ENCODE assay signal across 11 mouse cellular contexts in genomic region chr1:132200562-132201510, GRCm38 (mm10). TPM values are rescaled to one million over a fixed set of nuclear protein-coding genes. Genes with fewer than 3 reads are reported as not detected.
DNase-seq lines count a peak whose midpoint lies in the region; ATAC-seq lines count a peak whose summit lies in the region.
"Had no signal": no experiment of that assay in that cellular context is flagged by ENCODE, and none has a peak within 500 bp of the region (broad histone marks: within the 10 kb centered on the region; RNA-seq: fewer than 3 reads in every experiment).

No protein-coding gene starts in this region.

- DNase-seq in heart, postnatal 10 days, result no peak
- peak; percentile 89 for DNase-seq in brain, embryonic 18.5 days (ENCODE audit: low read depth, low spot score)
- DNase-seq in forebrain, embryonic 11.5 days (ENCODE audit: low spot score), result peak; percentile 91
- peak; percentile 83 to 85 for DNase-seq in left cerebral cortex, postnatal 10 days (ENCODE audit: extremely low spot score in 1 of 2, low spot score in 2 of 2)
- no peak for DNase-seq in thymus, postnatal 36 days
- no peak for DNase-seq in Muller cell, postnatal 12 days (ENCODE audit: inconsistent ontology term)

- H3K27ac ChIP-seq in heart, embryonic 13.5 days (replicated peaks), result no peak overlapping the region
- H3K27ac ChIP-seq in forebrain, embryonic 11.5 days (ENCODE audit: low read depth, low read length), result peak overlapping the region; percentile 74
- H3K27ac ChIP-seq in neural tube, embryonic 14.5 days (ENCODE audit: low read depth, low read length), result 0 out of 2 replicates have a peak overlapping the region, but pooled peaks have one; percentile 12

- H3K36me3 ChIP-seq in heart, embryonic 13.5 days, result no peaks in the 10 kb centered on the region
- no peaks in the 10 kb centered on the region for H3K36me3 ChIP-seq in forebrain, embryonic 11.5 days (ENCODE audit: control insufficient read depth, insufficient read depth, low read length)
- no peaks in the 10 kb centered on the region for H3K36me3 ChIP-seq in neural tube, embryonic 14.5 days (ENCODE audit: control insufficient read depth, insufficient read depth, low read length)

- H3K9me3 ChIP-seq in heart, embryonic 13.5 days, result no peaks in the 10 kb centered on the region
- H3K9me3 ChIP-seq in forebrain, embryonic 11.5 days (ENCODE audit: control insufficient read depth, low read length), result no peaks in the 10 kb centered on the region
- no peaks in the 10 kb centered on the region for H3K9me3 ChIP-seq in neural tube, embryonic 14.5 days (ENCODE audit: control insufficient read depth, low read length)

- H3K27me3 ChIP-seq in heart, embryonic 13.5 days (replicated peaks), result peaks cover 85% of the 10 kb centered on the region
- no peaks in the 10 kb centered on the region for H3K27me3 ChIP-seq in forebrain, embryonic 11.5 days (ENCODE audit: control insufficient read depth, insufficient read depth, low read length)
- no peaks in the 10 kb centered on the region for H3K27me3 ChIP-seq in neural tube, embryonic 14.5 days (ENCODE audit: control insufficient read depth, insufficient read depth, low read length)

- peaks cover 18% of the 10 kb centered on the region for H3K4me1 ChIP-seq in heart, embryonic 13.5 days
- H3K4me1 ChIP-seq in forebrain, embryonic 11.5 days (replicated peaks; ENCODE audit: control insufficient read depth, insufficient read depth, low read length), result peaks cover 56% of the 10 kb centered on the region
- peaks cover 38% of the 10 kb centered on the region for H3K4me1 ChIP-seq in neural tube, embryonic 14.5 days (ENCODE audit: control insufficient read depth, insufficient read depth, low read length)

- no peak overlapping the region for H3K4me3 ChIP-seq in heart, embryonic 13.5 days
- H3K4me3 ChIP-seq in forebrain, embryonic 11.5 days (ENCODE audit: low read depth, low read length), result peak overlapping the region; percentile 17; the same call in 1 of the 2 replicates
- H3K4me3 ChIP-seq in neural tube, embryonic 14.5 days (ENCODE audit: low read depth, low read length), result peak overlapping the region; percentile 16; the same call in 1 of the 2 replicates

- intact Hi-C loops in heart, postnatal 10 days (cut with DNase I), result no loop called here
- intact Hi-C loops in left cerebral cortex, postnatal 10 days (cut with DNase I), result loop anchor here (2.0 kb wide), 1 partner anchor 32 kb away; no protein-coding TSS in a partner anchor

- 32% methylated on average over 11 of the region's 11 CpGs for WGBS in heart, embryonic 13.5 days
- WGBS in forebrain, embryonic 11.5 days, result 3% methylated on average over 11 of the region's 11 CpGs
- WGBS in neural tube, embryonic 14.5 days, result 9% methylated on average over 11 of the region's 11 CpGs

- peak overlapping the region; percentile 57 for H3K4me2 ChIP-seq in heart, embryonic 13.5 days
- peak overlapping the region; percentile 32; the same call in 1 of the 2 replicates for H3K4me2 ChIP-seq in forebrain, embryonic 11.5 days (ENCODE audit: low read depth, low read length, severe bottlenecking)
- peak overlapping the region; percentile 26; the same call in 1 of the 2 replicates for H3K4me2 ChIP-seq in neural tube, embryonic 14.5 days (ENCODE audit: low read depth, low read length)

- 0 out of 2 replicates have a peak overlapping the region, but pooled peaks have one; percentile 10 for H3K9ac ChIP-seq in heart, embryonic 13.5 days
- peak overlapping the region; percentile 30; the same call in 1 of the 2 replicates for H3K9ac ChIP-seq in forebrain, embryonic 11.5 days (ENCODE audit: low read length)
- H3K9ac ChIP-seq in neural tube, embryonic 14.5 days (replicated peaks; ENCODE audit: low read depth, low read length), result peak overlapping the region; percentile 4; the same call in 1 of the 2 replicates

- ATAC-seq in heart, embryonic 13.5 days (ENCODE audit: extremely low read depth, insufficient number of reproducible peaks, low FRiP score, low TSS enrichment), result no peak
- peak; percentile 80 for ATAC-seq in forebrain, embryonic 11.5 days (replicated peaks; ENCODE audit: low FRiP score)
- peak; percentile 83 for ATAC-seq in neural tube, embryonic 14.5 days (ENCODE audit: low read depth)

RNA-seq across cellular contexts. Expression of gene AC124108.1, which starts 9.6 kb away (rescaled TPM):
- polyA plus RNA-seq in heart, embryonic 13.5 days (2015; fragmentation: Nextera tagmentation; extraction: Ambion mirVana), result 0.05 TPM in 1 of 2 replicates, not detected in the other
- total RNA-seq in heart, postnatal 10 days (2021), result not detected
- polyA plus RNA-seq in forebrain, embryonic 11.5 days (2014; fragmentation: Nextera tagmentation; extraction: Ambion mirVana), result 4.7 and 5.6 TPM in 2 replicates
- total RNA-seq in left cerebral cortex, postnatal 10 days (2021), result 1 to 10 TPM; 3.2 TPM
- polyA plus RNA-seq in neural tube, embryonic 14.5 days (2014; fragmentation: Nextera tagmentation; extraction: Ambion mirVana), result 3.6 and 3.8 TPM in 2 replicates
- polyA plus RNA-seq: spleen, adult 2 months had no signal

RNA-seq across cellular contexts. Expression of gene Lemd1, which starts 9.6 kb away (rescaled TPM):
- not detected in 2 replicates for polyA plus RNA-seq in heart, embryonic 13.5 days (2015; fragmentation: Nextera tagmentation; extraction: Ambion mirVana)
- total RNA-seq in heart, postnatal 10 days (2021), result not detected
- 8.1 and 12.1 TPM in 2 replicates for polyA plus RNA-seq in forebrain, embryonic 11.5 days (2014; fragmentation: Nextera tagmentation; extraction: Ambion mirVana)
- total RNA-seq in left cerebral cortex, postnatal 10 days (2021), result 1 to 10 TPM; 4.4 to 5.2 TPM
- 21.0 and 25.3 TPM in 2 replicates for polyA plus RNA-seq in neural tube, embryonic 14.5 days (2014; fragmentation: Nextera tagmentation; extraction: Ambion mirVana)
- polyA plus RNA-seq: spleen, adult 2 months had no signal

RNA-seq across cellular contexts. Expression of gene Gm10188, which starts 28.7 kb away (rescaled TPM):
- not detected in 2 replicates for polyA plus RNA-seq in heart, embryonic 13.5 days (2015; fragmentation: Nextera tagmentation; extraction: Ambion mirVana)
- total RNA-seq in heart, postnatal 10 days (2021), result not detected
- polyA plus RNA-seq in forebrain, embryonic 11.5 days (2014; fragmentation: Nextera tagmentation; extraction: Ambion mirVana), result not detected in 2 replicates
- total RNA-seq in left cerebral cortex, postnatal 10 days (2021), result not detected
- 0.74 and 0.76 TPM in 2 replicates for polyA plus RNA-seq in neural tube, embryonic 14.5 days (2014; fragmentation: Nextera tagmentation; extraction: Ambion mirVana)
- polyA plus RNA-seq: C2C12; gonadal fat pad, adult 2 months; spleen, adult 2 months had no signal

Comparison
In these comparisons a context has a peak if more than half of its experiments do, and no peak if none do; other contexts are left out.
1. DNase-seq: peak in brain, embryonic 18.5 days (single experiment), forebrain, embryonic 11.5 days (single experiment) and left cerebral cortex, postnatal 10 days (2 of 2); none in heart, postnatal 10 days (0 of 2), thymus, postnatal 36 days (0 of 2) and Muller cell, postnatal 12 days (single experiment).
2. Peak in every context shown above with its lines, with median percentiles within 50 percentile points of each other: H3K4me2 ChIP-seq and H3K9ac ChIP-seq.